Mouse (Mus musculus): ENCODE results near the gene Gng8.
A peak's percentile ranks its signal among the peaks of the same experiment; 100 is the strongest.

The Gng8 gene

GRCm38 (mm10) chr7:16908859-16909258 lies 17.3 kb downstream of the Gng8 start:
- DNase-seq (ENCODE audit: low spot score) = no peak

DNA sequence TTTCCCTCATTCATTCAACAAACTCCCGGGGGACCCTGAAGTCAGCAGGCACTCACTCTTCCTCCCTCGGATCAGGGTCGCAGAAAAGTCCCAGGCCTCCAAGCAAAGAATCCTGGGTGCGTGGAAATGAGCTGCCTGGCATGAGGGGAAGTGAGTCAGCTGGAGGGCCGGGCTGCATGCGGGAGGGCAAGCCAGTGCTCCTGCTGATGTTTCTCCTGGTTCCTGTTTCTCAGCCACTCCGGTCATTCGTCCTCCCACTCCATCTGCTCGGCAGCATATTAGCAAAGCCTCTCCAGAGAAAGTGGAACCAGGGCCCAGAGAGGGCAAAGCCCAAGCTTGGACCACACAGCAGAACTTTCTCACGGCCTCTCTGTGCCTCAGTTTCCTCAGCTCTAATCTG lies 18.3 kb downstream of the Gng8 start:
- no peak for DNase-seq (ENCODE audit: low spot score)

DNA sequence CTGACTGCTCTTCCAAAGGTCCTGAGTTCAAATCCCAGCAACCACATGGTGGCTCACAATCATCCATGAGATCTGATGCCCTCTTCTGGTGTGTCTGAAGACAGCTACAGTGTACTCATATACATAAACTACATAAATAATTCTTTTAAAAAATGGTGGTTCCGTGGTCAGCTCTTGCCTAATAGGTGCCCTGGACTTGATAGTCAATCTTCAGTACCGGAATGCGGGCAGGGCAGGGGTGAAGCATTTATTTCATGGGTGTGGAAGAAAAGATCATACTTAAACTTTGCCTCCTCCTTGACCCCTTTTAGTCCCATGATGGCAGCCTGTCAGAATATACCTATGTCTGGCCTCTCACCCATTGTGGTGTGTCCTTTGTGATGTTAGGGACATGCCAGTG lies 20.3 kb downstream of the Gng8 start:
- DNase-seq (ENCODE audit: low spot score) = no peak

GRCm38 (mm10) chr7:16912360-16912759 lies 20.8 kb downstream of the Gng8 start:
- DNase-seq (ENCODE audit: low spot score) = peak; percentile 49

- peak; percentile 77 for DNase-seq (ENCODE audit: low spot score)
These were observed 22.3 kb downstream of the Gng8 start for GRCm38 (mm10) chr7:16913806-16914452.

DNA sequence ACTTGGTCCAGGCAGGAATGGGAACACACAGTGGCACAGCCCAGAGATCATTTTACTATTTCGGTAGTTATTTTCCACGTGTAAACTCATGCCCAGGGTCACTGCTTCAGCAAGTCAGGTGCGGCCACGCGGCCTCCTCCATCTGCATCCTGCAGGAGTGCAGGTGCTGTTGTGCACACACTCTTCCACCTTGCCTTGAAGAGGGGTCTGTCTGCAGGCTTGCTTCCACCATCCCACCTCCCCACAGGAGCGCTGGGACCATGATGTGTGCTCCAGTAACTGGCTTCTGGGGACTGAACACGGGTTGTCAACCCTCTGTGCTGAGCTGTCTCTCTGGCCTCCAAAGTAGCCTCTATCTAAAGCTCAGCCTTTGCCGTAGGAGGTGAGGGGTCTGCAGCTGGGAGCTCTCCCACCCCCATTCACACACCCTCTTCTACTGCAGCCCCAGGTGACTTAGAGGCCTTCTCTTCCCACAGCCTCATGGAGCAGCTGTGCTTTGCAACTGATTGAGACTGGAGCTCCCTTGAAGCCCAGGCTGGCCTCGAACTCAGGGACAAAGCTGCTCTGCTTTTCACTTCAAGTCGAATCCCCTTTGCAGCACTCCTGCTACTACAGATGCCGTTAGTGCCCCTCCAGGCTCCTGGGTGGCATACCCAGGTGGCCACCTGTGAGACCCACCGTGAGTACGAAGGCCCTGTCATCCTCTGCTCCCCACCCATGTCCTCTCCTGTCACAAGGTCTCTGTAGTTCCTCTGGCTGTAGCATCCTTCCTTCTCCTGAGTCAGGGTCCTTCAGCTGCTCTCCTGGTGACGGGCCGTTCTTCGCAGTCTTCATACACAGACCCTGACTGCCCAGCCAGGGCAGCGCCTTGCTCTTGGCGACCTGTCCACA lies 23.1 kb downstream of the Gng8 start:
- DNase-seq (ENCODE audit: low spot score) = no peak

GRCm38 (mm10) chr7:16915461-16916340 lies 24.1 kb downstream of the Gng8 start:
- no peak for DNase-seq (ENCODE audit: low spot score)

DNA sequence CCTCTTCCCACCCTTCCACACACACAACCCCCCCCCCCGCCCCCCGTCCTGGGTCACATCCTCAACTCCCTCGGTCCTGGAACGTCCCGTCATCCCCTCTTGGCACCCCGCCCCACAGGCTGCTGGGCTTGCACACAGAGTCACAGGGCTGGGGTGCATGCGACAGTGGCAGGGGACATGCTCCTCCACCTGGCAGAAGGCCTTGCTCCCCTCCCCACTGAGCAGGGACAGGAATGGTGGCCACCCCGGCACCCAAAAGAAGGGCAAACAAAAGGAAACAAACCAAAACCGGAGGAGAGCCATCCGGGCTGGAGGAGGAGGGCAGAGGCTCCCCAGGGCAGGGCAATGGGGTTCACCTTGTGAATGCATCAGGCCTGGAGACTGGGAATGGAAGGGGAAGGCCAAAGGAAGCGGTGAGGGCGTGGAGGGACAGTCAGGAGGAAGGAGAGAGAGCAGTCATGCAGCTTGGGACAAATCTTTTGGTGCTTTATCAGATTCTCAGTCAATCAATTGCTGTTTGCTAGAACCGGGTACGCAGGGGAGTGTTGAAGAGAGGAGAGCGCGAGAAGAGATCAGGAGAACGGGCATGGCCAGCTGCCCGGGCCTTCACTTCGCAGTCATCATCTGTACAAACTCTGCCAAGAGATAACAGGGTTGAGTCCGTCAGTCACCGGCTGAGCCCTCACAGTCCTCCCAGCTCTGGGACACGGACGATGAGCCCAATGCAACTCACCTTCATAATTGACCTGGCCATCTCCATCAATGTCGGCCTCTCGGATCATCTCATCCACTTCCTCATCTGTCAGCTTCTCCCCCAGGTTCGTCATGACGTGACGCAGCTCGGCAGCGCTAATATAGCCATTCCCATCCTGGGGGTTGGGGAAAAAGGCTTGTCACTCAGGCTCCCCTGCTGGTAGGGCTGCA lies 25.0 kb downstream of the Gng8 start:
- DNase-seq (ENCODE audit: low spot score) = no peak

DNA sequence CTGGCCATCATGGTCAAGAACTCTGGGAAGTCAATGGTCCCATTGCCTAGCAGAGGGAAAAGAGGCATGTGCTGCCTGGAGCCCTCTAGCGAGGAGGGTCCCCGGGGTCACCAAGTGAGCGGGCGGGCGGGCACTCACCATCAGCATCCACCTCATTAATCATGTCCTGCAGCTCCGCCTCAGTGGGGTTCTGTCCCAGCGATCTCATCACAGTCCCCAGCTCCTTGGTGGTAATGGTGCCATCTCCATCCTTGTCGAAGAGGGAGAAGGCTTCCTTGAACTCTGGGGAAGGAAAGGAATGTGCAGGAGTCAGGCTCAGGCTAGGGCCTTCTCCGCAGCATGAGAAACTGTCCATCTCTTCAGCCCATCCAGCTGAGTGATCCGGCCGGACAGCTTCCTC lies 25.9 kb downstream of the Gng8 start:
- DNase-seq (ENCODE audit: low spot score) = no peak

DNA sequence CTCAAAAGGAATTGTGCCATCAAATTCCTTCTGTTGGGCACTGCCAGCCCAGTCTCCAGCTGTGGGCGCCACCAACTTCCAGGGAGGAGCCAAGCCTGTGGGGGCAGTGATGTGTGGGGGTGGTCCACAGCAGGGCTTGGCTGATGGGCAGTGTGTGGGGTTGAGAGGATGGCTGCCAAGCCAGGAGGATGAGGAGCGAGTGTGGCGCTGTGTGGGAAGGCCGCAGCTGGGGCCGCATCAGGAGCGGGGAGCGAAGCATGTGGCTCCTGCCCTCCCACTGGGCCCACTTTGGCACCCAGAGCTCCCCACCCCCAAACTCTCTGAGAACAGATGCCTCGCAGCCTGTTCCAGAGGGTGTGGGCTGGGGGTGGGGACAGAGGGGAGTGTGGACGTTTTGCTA lies 26.4 kb downstream of the Gng8 start:
- DNase-seq (ENCODE audit: low spot score) = no peak

DNA sequence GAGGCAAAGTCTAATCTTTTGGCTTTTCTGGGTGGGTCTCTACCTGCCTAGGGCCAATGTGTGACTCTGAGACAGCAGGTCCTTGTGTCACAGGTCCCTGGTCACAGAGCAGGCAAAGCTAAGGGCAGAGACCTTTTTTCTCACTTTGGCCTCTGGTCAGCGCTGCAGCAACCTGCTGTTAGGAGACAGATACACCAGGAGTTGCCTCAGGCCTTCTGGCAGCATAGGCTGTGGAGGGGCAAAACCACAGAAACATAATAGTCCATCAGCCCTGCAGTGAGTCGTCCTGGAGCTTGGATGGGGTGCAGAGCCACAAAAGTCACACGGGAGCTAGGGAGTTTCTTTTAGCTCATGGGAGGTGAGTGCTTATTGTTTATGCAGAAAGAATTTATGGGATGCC lies 27.1 kb downstream of the Gng8 start:
- no peak for DNase-seq (ENCODE audit: low spot score)

DNA sequence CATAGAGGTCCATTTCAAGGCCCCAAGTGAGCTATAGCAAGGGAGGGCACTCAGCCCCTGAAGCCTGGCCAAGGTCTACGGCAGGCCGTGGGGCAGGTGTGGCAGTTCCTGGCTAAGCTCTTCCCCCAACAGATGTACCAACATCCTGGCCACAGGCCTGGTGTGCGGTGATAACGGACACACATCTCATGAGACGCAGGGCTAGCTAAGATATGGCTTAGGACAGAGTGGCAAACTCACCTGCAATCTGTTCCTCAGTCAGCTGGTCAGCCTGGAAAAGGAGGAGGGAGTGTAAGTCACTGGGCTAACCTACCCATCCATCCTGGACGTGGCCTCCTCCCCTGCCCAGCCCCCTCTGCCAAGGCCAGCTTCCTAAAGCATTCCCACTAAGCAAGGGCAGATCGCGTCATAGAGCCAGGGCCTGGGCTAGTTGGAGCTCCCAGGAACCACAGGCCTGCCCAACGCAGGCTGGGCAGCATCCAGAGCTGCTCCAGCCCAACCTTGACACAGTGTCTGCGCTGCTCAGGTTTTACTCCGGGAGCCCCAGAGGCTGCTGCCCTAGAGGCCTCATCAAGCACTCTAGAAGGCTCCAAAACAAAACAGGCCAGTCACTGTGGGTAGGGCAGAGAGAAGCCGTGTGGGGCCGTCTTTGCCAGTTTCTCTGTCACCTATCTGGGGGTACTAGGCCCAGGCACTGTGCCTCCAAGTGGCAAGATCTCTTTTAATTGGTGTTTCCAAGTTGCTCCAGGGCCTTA lies 28.0 kb downstream of the Gng8 start:
- DNase-seq (ENCODE audit: low spot score) = no peak

DNA sequence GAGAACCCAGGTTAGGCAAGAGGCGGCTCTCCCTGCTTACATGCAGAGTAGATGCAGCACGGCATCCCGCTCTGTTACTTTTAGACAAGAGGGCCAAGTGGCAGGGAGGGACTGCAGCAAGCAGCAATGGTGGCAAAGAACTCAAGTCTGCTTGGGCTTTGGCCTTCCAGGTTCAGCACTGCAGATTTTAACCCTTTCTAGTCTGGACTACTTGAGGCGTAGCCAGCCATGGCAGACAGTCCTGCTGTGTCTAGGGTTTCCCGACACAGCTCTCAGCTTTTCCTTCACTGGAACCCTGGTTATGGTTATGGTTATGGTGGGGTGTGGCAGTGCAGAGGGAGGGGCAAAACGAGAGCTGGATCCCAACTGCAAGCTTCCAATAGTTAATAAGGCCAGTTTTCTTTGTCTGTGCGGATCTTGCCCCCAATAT lies 28.6 kb downstream of the Gng8 start:
- DNase-seq (ENCODE audit: low spot score) = no peak

DNA sequence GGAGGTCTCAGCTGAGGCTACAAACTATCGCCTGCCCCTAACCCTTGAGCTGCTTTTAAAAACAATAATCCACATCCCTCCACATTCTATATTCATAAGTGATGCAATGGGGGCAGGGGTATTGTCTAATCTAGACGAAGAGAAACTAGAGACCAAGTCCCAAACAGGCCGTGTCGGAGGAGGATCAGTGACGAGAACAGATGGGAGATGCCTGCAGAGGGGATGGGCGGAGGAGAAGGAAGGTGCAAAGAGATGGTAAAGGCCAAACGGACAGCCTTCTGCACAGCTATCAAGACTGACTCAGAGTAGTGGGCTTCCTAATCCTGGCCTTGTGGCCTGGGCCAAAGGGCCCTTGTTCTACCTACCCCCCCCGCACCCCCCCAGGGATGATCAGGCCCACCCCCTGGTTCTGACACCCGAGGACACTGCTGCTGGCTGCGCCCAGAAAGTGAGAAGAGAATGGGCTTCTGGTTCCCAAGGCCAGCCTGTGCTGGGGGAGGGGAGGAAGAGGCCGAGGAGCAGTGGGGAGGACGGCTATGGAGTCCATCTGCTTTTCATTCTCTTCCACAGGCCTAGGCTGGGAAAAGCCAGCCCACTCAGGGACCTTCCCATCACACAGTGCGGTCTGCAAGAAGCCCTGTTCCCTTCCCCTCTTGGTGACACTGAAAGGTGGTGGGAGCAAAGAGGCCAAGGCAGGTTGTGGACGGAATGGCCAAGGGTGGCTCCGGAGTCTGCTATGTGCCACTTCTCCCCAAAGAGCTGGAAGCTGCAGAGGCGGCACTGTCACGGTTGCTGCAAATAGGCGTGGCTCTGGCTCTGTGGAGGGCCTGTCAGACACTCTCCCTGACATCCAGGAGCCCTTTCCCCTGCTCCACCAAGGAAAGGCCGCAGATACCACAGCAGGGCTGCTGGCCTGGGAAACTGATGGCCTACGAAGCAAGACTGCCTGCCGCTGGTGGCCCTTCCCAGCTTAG lies 29.5 kb downstream of the Gng8 start:
- DNase-seq (ENCODE audit: low spot score) = no peak

- no peak for DNase-seq (ENCODE audit: low spot score)
These were observed 30.3 kb downstream of the Gng8 start for GRCm38 (mm10) chr7:16921881-16922335.

GRCm38 (mm10) chr7:16922360-16922973 lies 30.9 kb downstream of the Gng8 start:
- no peak for DNase-seq (ENCODE audit: low spot score)

DNA sequence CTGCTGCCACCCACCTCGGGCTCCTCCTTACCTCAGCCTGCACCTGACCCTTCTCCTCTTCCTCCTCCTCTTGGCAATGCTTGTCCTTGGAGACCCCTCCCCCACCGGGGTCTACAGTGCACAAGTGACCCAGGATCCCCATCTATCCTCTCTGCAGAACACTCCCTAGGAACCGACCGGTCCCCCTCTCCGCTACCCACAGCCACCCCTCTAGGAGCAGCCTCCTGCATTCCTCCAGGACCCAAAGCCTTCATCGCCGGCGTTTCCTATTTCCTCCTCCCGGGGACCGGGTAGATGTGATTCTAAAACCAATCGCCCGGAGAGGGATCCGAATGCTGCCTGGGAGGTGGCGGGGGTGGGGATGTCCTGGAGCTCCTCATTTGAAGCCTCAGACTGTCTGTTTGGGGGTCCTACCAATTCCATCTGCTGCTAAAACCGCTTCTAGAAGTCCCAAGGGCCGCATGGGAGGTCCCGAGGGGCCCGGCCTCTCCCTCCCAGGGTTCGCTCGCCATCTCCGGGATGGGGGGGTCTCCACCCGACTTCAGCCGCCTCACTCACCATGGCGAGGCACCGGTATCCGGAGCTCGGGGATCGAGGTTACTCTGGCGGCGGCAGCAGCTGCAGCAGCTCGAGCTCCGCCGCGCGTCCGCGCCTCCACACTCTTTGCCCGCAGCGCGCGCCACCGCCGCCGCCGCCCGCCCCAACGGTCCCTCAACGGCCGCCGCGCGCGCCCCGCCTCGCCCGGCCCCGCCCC lies 31.9 kb downstream of the Gng8 start:
- no peak for DNase-seq (ENCODE audit: low spot score)

Measured in urinary bladder, postnatal 14 days (tissue).